Mouse (Mus musculus) mouse embryonic stem cell (cell line): ENCODE measurements at regions not wholly inside any gene's neighbourhood (a gene's known extent, or its start where the extent isn't known, plus 50 kb on each side); places are given as distances from the start of the nearest gene placed in this dataset.

Experiments used
- in situ Hi-C, 2 experiments: fragments of 300-500 bp; cut with MboI; formaldehyde crosslinking; loops; 1 replicate in 1 of 2; 3 replicates in 1 of 2; pipeline ENCODE4 v1.14.3; 2019 to 2020; ENCODE audit warnings: low sequenced_read_pairs in 2 of 2, low pct_unique_long_range_greater_than_20kb in 1 of 2, mixed read lengths in 1 of 2; ENCODE audit not compliant: unreplicated experiment in 1 of 2

DNA sequence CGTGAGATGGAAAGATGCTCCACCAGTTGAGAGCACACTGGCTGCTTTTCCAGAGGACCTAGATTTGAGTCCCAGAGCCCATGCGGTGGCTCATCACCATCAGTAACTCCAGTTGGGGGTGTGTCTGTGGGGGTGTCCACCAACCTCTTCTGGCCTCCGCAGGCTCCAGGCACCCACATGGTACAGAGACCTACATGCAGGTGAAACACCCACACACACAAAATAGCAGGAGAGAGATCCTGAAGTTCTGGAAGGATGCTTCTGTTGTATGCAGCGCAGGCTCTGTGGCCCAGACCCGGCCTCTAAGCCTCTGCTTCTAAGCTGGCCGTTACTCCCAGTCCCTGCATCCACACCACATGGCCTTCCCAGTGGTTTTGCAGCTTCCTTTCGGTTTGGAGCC is 86.5 kb downstream of the Zfp281 start:
- in situ Hi-C loops = no loop called here

- in situ Hi-C loops = no loop called here
Measured at GRCm38 (mm10) chr1:136714077-136714476, 89.4 kb downstream of the Zfp281 start.

GRCm38 (mm10) chr1:136714987-136715386 is 90.3 kb downstream of the Zfp281 start:
- in situ Hi-C loops = no loop called here

DNA sequence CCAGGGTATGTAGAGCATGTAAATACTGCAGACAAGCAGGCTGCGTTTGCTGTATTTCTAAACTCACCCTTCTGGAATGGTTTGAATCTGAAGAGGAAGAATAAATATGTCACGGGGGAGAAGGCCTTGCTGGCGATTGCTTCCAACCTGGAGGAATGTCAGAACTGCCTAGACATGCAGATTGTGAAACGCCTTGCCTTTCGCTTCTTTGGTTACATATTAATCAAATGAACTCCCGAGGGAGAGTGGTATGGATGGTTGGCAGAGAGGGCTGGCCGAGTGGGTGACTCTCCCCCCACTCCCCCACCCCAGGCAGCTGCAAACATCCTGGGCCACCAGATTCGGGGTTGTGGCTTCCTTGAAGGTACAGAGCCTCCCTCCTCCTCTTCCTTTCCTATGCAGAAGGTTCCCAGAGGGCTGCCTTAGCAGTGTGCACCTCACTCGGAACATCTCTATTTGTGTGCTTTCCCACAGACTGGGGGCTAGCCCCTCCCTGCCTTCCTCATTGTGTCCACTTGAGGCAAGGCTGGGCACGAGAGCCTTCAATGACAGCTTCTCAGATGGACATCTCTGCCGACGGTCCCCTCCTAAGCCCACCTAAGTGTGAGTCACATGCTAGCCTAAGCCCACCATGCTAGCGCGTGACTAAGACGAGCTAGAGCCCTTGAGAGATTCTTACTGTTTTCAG is 93.3 kb downstream of the Zfp281 start:
- in situ Hi-C loops = no loop called here

DNA sequence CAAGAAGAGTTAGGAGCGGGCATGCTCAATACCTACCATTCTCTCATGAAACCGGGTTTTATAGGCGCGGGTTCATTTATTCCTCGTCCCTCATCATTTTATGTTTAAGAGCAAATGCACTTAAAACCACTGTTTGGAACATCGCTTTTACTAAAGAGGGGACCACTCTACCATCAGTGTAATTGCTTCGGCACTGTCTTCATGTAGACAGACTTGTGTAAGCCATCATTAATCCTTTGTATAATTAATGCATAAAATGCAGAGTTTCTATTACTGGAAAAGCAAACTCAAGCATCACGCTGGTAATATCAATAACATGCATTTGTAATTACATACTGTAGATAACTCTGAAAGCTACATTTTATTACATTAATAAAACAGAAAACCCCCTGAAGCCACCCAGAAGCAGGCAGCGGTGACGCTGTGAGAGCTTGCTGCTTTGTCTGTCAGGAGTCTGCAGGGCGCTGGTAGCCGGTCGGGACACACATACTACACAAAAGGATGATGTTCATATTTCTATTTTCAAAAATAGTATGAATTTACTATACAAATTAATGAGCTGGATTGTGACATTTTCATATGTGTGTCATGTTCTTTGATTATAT is 99.2 kb downstream of the Zfp281 start:
- in situ Hi-C loops = no loop called here

GRCm38 (mm10) chr1:136725242-136725641 is 100.5 kb downstream of the Zfp281 start:
- in situ Hi-C loops = no loop called here

GRCm38 (mm10) chr1:136726145-136726935 is 101.6 kb downstream of the Zfp281 start:
- in situ Hi-C loops = no loop called here

DNA sequence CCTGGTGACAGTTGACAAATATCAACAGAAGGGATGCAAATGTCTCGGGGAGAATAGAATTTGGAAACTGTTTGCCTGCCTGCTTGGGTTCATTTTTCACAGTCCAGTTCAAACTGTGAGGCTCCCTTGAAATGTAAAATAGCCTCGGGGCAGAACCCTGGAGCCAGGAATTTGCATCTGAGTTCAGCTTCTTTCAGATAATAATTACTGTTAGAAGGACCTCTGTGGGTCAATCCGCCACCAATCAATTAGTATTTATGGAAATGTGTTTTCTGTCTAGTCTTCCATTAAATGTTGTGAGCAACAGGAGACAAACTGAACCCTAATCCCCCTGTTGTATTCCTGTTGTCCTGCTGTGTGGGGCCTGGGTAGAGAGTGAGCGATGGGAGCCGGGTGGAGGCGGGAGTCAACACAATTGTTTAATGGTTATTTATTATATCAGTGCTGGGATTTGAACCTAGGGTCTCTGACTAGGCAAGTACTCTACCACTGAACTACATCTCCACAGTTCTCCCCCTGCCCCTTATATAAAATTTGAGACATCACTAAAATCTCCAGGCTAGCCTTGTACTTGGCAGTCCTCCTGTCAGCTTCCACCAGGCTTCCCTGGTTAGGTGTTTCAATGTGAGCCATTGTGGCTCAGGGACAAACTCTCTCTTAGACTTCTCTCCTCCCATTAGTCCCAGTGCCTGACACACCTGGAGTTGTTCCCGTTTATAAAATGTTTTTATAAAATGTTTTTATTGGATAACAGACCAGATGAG is 103.3 kb downstream of the Zfp281 start:
- in situ Hi-C loops = no loop called here

DNA sequence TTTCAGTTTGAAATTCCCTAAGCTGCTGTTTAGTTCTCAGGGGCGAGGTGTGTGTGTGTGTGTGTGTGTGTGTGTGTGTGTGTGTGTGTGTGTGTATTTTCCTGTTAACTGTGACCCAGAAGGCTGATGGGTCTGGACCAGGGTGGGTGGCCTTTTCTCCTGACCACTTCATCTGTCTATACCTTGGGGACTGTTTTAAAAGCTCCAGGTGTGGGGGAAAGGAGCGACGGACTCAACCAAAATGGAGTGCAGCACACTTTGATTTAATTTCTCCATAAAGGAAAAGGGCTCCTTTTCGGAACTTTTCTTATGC is 103.9 kb downstream of the Zfp281 start:
- in situ Hi-C loops = no loop called here

DNA sequence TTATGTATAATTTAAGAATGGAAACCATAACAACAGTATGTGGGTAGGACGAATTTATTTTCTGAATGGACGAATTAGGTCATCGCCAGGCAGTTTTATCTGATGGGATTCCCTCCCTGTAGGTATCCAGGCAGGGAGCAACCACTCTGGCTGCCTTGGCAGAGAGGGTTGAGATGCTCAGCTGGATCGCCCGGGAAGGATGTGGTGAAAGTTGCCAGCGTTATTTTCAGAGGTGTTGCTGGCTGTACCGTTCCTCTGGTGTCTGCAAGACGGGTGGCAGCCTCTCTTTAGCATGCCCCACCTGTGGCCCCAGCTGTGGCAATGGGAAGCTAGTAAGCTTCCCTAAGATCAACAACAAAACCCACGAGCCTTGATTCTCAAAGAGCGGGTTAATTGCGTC is 105.9 kb downstream of the Zfp281 start:
- in situ Hi-C loops = loop anchor here in 1 of 2 experiments (10.0 kb wide), 1 partner anchor 166 kb away; no protein-coding TSS in a partner anchor

DNA sequence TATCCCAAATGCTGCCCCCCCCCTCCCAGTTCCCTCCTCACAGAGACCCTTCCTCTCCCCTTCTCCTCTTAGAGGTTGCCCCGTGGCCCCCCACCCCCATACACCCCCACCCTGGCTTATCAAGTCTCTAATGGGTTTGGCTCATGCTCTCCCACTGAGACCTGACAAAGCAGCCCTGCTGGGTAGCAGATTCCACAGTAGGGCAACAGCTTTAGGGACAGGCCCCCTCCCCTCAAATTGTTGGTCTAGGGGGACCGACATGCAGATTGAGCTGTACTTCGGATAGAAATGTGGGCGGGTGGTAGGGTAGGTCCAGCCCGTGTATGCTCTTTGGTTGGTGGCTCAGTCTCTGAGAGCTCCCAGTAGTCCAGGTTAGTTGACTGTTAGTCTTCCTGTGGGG is 113.3 kb downstream of the Zfp281 start:
- in situ Hi-C loops = loop anchor here in 1 of 2 experiments (10.0 kb wide), 1 partner anchor 173 kb away; no protein-coding TSS in a partner anchor

- in situ Hi-C loops = loop anchor here in 1 of 2 experiments (10.0 kb wide), 1 partner anchor 175 kb away; no protein-coding TSS in a partner anchor
Measured at GRCm38 (mm10) chr1:136739486-136739885, 114.8 kb downstream of the Zfp281 start.

GRCm38 (mm10) chr1:136741061-136741460 is 116.4 kb downstream of the Zfp281 start:
- in situ Hi-C loops = no loop called here

DNA sequence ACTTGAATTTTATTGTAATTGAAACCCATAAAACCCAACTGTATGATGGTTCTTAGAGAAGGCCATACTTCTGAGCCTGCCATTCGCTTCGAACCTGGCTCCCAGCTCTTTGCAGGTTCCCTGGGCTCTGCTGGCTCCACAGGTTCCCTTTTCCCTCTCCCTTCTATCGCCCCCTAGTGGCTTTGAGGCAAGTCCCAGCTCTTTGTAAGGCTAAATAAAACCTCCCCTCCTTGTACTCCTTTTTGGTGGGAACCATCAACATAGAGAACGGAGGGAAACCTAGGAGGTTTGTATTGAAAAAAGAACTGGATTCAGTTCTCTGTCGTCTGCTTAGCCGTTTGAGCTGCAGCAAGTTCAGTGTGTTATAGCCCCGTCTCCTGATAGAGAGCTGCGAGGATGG is 124.5 kb downstream of the Zfp281 start:
- in situ Hi-C loops = no loop called here

- in situ Hi-C loops = loop anchor here in 1 of 2 experiments (5.0 kb wide), 1 partner anchor 199 kb away; no protein-coding TSS in a partner anchor
Measured at GRCm38 (mm10) chr1:136751464-136752191, 126.9 kb downstream of the Zfp281 start.

- in situ Hi-C loops = loop anchor here in 1 of 2 experiments (5.0 kb wide), 1 partner anchor 202 kb away; no protein-coding TSS in a partner anchor
Measured at GRCm38 (mm10) chr1:136754286-136754685, 129.6 kb downstream of the Zfp281 start.

GRCm38 (mm10) chr1:136758730-136759129 is 134.0 kb downstream of the Zfp281 start:
- in situ Hi-C loops = no loop called here

- in situ Hi-C loops = no loop called here
Measured at GRCm38 (mm10) chr1:136759164-136759563, 134.5 kb downstream of the Zfp281 start.
